Mouse (Mus musculus): ENCODE data around the gene Eras. TPM values are rescaled to one million over a fixed set of nuclear protein-coding genes. Genes with fewer than 3 reads are reported as not detected.
A peak's percentile ranks its signal among the peaks of the same experiment; 100 is the strongest.

Gene Eras
- polyA plus RNA-seq (2016; fragmentation: Nextera tagmentation; extraction: Ambion mirVana) = not detected in 2 replicates

GRCm38 (mm10) chrX:7928270-7928790 lies at the start of gene Eras:
TSS of gene Eras (minus strand) at chrX:7928607.
- Histone ChIP-seq H3K4me3 (peak within 1 kb of the TSS; percentile 11; the same call in 1 of the 2 replicates), H3K27me3 (ENCODE audit: insufficient read depth, poor library complexity, severe bottlenecking) (peaks cover 63% of the 10 kb centered on the region), H3K36me3 (peaks cover 43% of the 10 kb centered on the region), H3K9me3 (peaks cover 8% of the 10 kb centered on the region; the same call in 1 of the 2 replicates), H3K4me1 (replicated peaks) (0 out of 2 replicates have a peak, but pooled peaks cover 7% of the 10 kb centered on the region), H3K27ac (no peak within 1 kb of the TSS)
- 17% methylated on average over 19 of the region's 19 CpGs for WGBS
- no peak for DNase-seq (ENCODE audit: low spot score)

GRCm38 (mm10) chrX:7977892-7978291 lies 49.5 kb upstream of the Eras start, which contains the start of gene Gata1:
TSS of gene Gata1 (minus strand) at chrX:7978071.
- 93% methylated on average over 11 of the region's 11 CpGs for WGBS
- Histone ChIP-seq H3K4me3 (no peak within 1 kb of the TSS), H3K27me3 (ENCODE audit: insufficient read depth, poor library complexity, severe bottlenecking) (no peaks in the 10 kb centered on the region), H3K27ac (no peak within 1 kb of the TSS), H3K36me3 (no peaks in the 10 kb centered on the region), H3K4me1 (replicated peaks) (no peaks in the 10 kb centered on the region), H3K9me3 (no peaks in the 10 kb centered on the region)
- DNase-seq (ENCODE audit: low spot score) = no peak

- no peak for DNase-seq (ENCODE audit: low spot score)
- Histone ChIP-seq H3K36me3 (no peaks in the 10 kb centered on the region), H3K27ac (no peak overlapping the region), H3K4me1 (replicated peaks) (no peaks in the 10 kb centered on the region), H3K27me3 (ENCODE audit: insufficient read depth, poor library complexity, severe bottlenecking) (no peaks in the 10 kb centered on the region), H3K9me3 (no peaks in the 10 kb centered on the region; the same call in 1 of the 2 replicates), H3K4me3 (no peak overlapping the region)
- WGBS = 64% methylated on average over 4 of the region's 4 CpGs
Measured at GRCm38 (mm10) chrX:7971292-7971691, 42.9 kb upstream of the Eras start.

- Histone ChIP-seq H3K9me3 (no peaks in the 10 kb centered on the region; the same call in 1 of the 2 replicates), H3K4me1 (replicated peaks) (no peaks in the 10 kb centered on the region), H3K4me3 (no peak overlapping the region), H3K27me3 (ENCODE audit: insufficient read depth, poor library complexity, severe bottlenecking) (no peaks in the 10 kb centered on the region), H3K36me3 (no peaks in the 10 kb centered on the region), H3K27ac (no peak overlapping the region)
- no peak for DNase-seq (ENCODE audit: low spot score)
- WGBS = 82% methylated on average over 3 of the region's 3 CpGs
Measured at GRCm38 (mm10) chrX:7968899-7969298, 40.5 kb upstream of the Eras start.

- no peak overlapping the region for H3K27ac ChIP-seq
- H3K4me1 ChIP-seq (replicated peaks) = no peaks in the 10 kb centered on the region
- 83% methylated on average over 8 of the region's 8 CpGs for WGBS
- no peak overlapping the region for H3K4me3 ChIP-seq
- no peaks in the 10 kb centered on the region for H3K36me3 ChIP-seq
- no peak for DNase-seq (ENCODE audit: low spot score)
- no peaks in the 10 kb centered on the region; the same call in 1 of the 2 replicates for H3K9me3 ChIP-seq
- H3K27me3 ChIP-seq (ENCODE audit: insufficient read depth, poor library complexity, severe bottlenecking) = no peaks in the 10 kb centered on the region
Measured at GRCm38 (mm10) chrX:7968226-7968625, 39.8 kb upstream of the Eras start.

- H3K9me3 ChIP-seq = no peaks in the 10 kb centered on the region; the same call in 1 of the 2 replicates
- H3K4me1 ChIP-seq (replicated peaks) = no peaks in the 10 kb centered on the region
- H3K36me3 ChIP-seq = no peaks in the 10 kb centered on the region
- no peak overlapping the region for H3K4me3 ChIP-seq
- no peaks in the 10 kb centered on the region for H3K27me3 ChIP-seq (ENCODE audit: insufficient read depth, poor library complexity, severe bottlenecking)
- WGBS = 85% methylated on average over 7 of the region's 9 CpGs
- no peak for DNase-seq (ENCODE audit: low spot score)
- H3K27ac ChIP-seq = no peak overlapping the region
Measured at GRCm38 (mm10) chrX:7967596-7968201, 39.3 kb upstream of the Eras start.

GRCm38 (mm10) chrX:7966161-7966560 lies 37.8 kb upstream of the Eras start:
- Histone ChIP-seq H3K4me1 (replicated peaks) (no peaks in the 10 kb centered on the region), H3K27ac (no peak overlapping the region), H3K36me3 (no peaks in the 10 kb centered on the region), H3K9me3 (peaks cover 3% of the 10 kb centered on the region; the same call in 1 of the 2 replicates), H3K4me3 (no peak overlapping the region), H3K27me3 (ENCODE audit: insufficient read depth, poor library complexity, severe bottlenecking) (no peaks in the 10 kb centered on the region)
- no peak for DNase-seq (ENCODE audit: low spot score)
- WGBS = 78% methylated on average over 4 of the region's 4 CpGs

- Histone ChIP-seq H3K36me3 (no peaks in the 10 kb centered on the region), H3K27ac (no peak overlapping the region), H3K4me3 (no peak overlapping the region), H3K9me3 (peaks cover 3% of the 10 kb centered on the region; the same call in 1 of the 2 replicates), H3K4me1 (replicated peaks) (no peaks in the 10 kb centered on the region), H3K27me3 (ENCODE audit: insufficient read depth, poor library complexity, severe bottlenecking) (no peaks in the 10 kb centered on the region)
- DNase-seq (ENCODE audit: low spot score) = no peak
- WGBS = 79% methylated on average over 7 of the region's 7 CpGs
Measured at GRCm38 (mm10) chrX:7963829-7964626, 35.6 kb upstream of the Eras start.

GRCm38 (mm10) chrX:7958868-7959267 lies 30.5 kb upstream of the Eras start:
- no peak for DNase-seq (ENCODE audit: low spot score)
- Histone ChIP-seq H3K4me3 (no peak overlapping the region), H3K36me3 (no peaks in the 10 kb centered on the region), H3K4me1 (replicated peaks) (no peaks in the 10 kb centered on the region), H3K9me3 (peaks cover 3% of the 10 kb centered on the region; the same call in 1 of the 2 replicates), H3K27ac (no peak overlapping the region), H3K27me3 (ENCODE audit: insufficient read depth, poor library complexity, severe bottlenecking) (no peaks in the 10 kb centered on the region)
- 93% methylated on average over 9 of the region's 9 CpGs for WGBS

- no peak overlapping the region for H3K27ac ChIP-seq
- DNase-seq (ENCODE audit: low spot score) = no peak
- no peaks in the 10 kb centered on the region for H3K27me3 ChIP-seq (ENCODE audit: insufficient read depth, poor library complexity, severe bottlenecking)
- no peaks in the 10 kb centered on the region for H3K36me3 ChIP-seq
- peaks cover 7% of the 10 kb centered on the region for H3K4me1 ChIP-seq (replicated peaks)
- H3K9me3 ChIP-seq = 0 out of 2 replicates have a peak, but pooled peaks cover 5% of the 10 kb centered on the region
- H3K4me3 ChIP-seq = no peak overlapping the region
- 97% methylated on average over 7 of the region's 7 CpGs for WGBS
Measured at GRCm38 (mm10) chrX:7950091-7950490, 21.7 kb upstream of the Eras start.

- H3K27me3 ChIP-seq (ENCODE audit: insufficient read depth, poor library complexity, severe bottlenecking) = no peaks in the 10 kb centered on the region
- peaks cover 8% of the 10 kb centered on the region; the same call in 1 of the 2 replicates for H3K36me3 ChIP-seq
- H3K27ac ChIP-seq = peak overlapping the region; percentile 86
- 16% methylated on average over 38 of the region's 38 CpGs for WGBS
- peaks cover 9% of the 10 kb centered on the region; the same call in 1 of the 2 replicates for H3K9me3 ChIP-seq
- H3K4me1 ChIP-seq (replicated peaks) = peaks cover 7% of the 10 kb centered on the region
- H3K4me3 ChIP-seq = peak overlapping the region; percentile 56
- DNase-seq (ENCODE audit: low spot score) = peak; percentile 93
Measured at GRCm38 (mm10) chrX:7947900-7948492, 19.6 kb upstream of the Eras start.

GRCm38 (mm10) chrX:7947108-7947899 lies 18.9 kb upstream of the Eras start, which contains the start of gene Hdac6:
TSS of gene Hdac6 (minus strand) at chrX:7947889.
- Histone ChIP-seq H3K4me3 (peak within 1 kb of the TSS; percentile 56), H3K4me1 (replicated peaks) (peaks cover 7% of the 10 kb centered on the region), H3K27ac (peak within 1 kb of the TSS; percentile 86), H3K9me3 (peaks cover 9% of the 10 kb centered on the region; the same call in 1 of the 2 replicates), H3K27me3 (ENCODE audit: insufficient read depth, poor library complexity, severe bottlenecking) (no peaks in the 10 kb centered on the region), H3K36me3 (peaks cover 8% of the 10 kb centered on the region; the same call in 1 of the 2 replicates)
- DNase-seq (ENCODE audit: low spot score) = peak; percentile 22
- WGBS = 15% methylated on average over 37 of the region's 37 CpGs

Data from hindbrain, embryonic 10.5 days (tissue).